Mouse (Mus musculus): Measurements from ENCODE around the gene Mex3a.
"Not testable (repeated sequence)": the region's sequence is repeated elsewhere in the genome, so short reads cannot be mapped to it uniquely, and the experiment has no call there.

The Mex3a gene

DNA sequence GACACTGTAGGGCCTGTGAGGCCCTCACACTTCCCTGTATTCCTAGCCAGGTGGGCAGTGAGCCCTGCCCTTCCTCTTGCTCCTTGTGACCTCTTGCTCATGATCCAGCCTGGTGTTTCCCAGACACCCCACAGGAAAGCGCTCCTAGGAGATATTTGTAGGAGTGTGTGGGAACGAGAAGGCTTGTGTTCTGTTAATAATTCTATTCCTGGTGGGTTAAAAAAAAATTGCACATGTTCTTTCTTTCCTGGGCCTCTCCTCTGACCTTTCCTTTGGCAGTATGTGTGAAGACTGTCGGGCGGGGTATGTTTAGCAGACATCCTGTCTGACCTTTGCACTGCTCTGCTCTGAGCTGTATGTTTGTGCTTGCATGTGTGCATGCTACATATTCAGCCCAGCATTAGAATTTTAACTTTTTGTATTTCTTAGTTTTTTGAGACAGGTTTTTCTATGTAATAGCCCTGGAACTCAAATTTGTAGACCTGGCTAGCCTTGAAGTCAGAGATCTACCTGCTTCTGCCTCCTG, 34.4 kb downstream of the Mex3a start:
- in situ Hi-C loops (cut with MboI, MseI): no loop called here

GRCm38 (mm10) chr3:88567892-88568291, 35.7 kb downstream of the Mex3a start:
- in situ Hi-C loops (cut with MboI, MseI): no loop called here

- in situ Hi-C loops (cut with MboI, MseI): no loop called here
Measured at GRCm38 (mm10) chr3:88568615-88569014, 36.4 kb downstream of the Mex3a start.

DNA sequence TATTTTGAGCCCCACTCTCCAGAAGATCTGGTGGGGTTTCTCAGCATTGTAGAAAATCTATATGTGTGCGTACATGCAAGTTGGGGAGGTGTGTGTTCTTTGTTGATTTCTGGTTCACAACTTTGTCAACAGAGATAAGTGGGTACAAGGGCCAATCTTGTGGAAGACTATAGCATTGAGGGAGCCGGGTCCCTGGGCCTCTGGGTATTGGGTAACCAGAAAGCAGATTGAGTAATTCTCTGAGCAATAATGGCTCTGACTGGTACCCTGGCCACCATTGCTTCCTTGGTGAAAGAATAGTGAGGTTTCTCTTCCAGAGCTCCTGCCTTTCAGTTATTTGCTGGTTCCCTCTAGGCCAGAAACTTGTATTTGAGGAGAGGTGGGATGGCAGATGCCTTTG, 36.9 kb downstream of the Mex3a start:
- in situ Hi-C loops (cut with MboI, MseI): no loop called here

- in situ Hi-C loops (cut with MboI, MseI): no loop called here
Measured at GRCm38 (mm10) chr3:88569694-88570093, 37.5 kb downstream of the Mex3a start.

- in situ Hi-C loops (cut with MboI, MseI): no loop called here
Measured at GRCm38 (mm10) chr3:88570341-88570740, 38.1 kb downstream of the Mex3a start.

- in situ Hi-C loops (cut with MboI, MseI): no loop called here
Measured at GRCm38 (mm10) chr3:88571856-88572255, 39.7 kb downstream of the Mex3a start.

DNA sequence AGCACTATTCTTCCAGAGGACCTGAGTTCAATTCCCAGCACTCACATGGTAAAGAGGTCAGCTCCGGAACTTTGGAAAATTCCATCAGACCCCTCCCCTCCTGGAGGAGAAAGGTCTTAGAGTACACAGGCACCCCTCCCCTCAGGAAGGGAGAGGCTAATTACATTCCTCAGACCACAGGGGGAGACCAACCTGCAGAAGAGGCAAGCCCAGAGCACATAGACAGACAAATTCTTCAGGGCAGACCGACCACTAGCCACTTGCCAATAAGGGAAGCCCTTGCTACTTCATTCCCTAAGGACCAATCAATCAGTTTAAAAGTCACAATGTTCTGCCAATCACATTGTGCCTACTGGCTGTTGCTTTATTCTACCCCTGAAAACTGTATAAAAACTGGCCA, 40.6 kb downstream of the Mex3a start:
- in situ Hi-C loops (cut with MboI, MseI): no loop called here

- in situ Hi-C loops (cut with MboI, MseI): no loop called here
Measured at GRCm38 (mm10) chr3:88573810-88574209, 41.6 kb downstream of the Mex3a start.

GRCm38 (mm10) chr3:88575540-88575939, 43.3 kb downstream of the Mex3a start, which contains the start of gene Ssr2:
Ssr2 (plus strand) TSS chr3:88575876.
- in situ Hi-C loops (cut with MboI, MseI): no loop called here

- in situ Hi-C loops (cut with MboI, MseI): not testable (repeated sequence)
Measured at GRCm38 (mm10) chr3:88577846-88578245, 45.7 kb downstream of the Mex3a start.

GRCm38 (mm10) chr3:88578498-88579424, 46.6 kb downstream of the Mex3a start:
- in situ Hi-C loops (cut with MboI, MseI): no loop called here

DNA sequence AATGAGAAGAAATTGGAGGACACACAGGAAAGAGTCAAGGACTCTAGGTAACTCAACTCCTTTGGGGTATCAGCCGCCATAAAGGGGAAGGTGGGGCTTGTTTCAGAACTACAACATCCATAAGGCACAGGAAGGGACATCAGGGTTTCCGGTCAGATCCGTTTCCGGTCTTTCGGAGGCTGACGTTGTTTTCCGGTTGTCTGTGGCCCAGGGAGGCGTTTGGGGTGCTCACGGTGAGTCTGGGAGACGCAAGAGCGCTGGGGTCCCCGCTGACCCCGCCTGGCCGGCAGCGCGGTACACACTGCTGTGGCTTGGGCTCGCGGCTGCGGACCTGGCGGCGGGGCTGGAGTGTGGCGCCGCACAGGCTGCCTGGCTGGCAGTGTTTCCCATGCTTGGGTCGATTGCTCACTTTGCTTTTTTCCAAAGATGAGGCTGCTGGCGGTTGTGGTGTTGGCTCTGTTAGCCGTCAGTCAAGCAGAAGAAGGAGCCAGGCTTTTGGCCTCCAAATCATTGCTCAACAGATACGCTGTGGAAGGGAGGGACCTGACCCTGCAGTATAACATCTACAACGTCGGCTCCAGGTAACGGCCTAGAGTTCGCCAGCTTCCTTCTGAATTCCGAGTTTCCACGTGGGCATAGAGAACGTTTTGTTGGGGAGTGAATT, 47.4 kb downstream of the Mex3a start:
- in situ Hi-C loops (cut with MboI, MseI): no loop called here

- in situ Hi-C loops (cut with MboI, MseI): no loop called here
Measured at GRCm38 (mm10) chr3:88585769-88586168, 53.6 kb downstream of the Mex3a start.

- in situ Hi-C loops (cut with MboI, MseI): no loop called here
Measured at GRCm38 (mm10) chr3:88586640-88587039, 54.4 kb downstream of the Mex3a start.

- in situ Hi-C loops (cut with MboI, MseI): no loop called here
Measured at GRCm38 (mm10) chr3:88590246-88590645, 58.1 kb downstream of the Mex3a start.
